Mouse (Mus musculus): Measurements from ENCODE around the gene Sdad1.
A peak's percentile ranks its signal among the peaks of the same experiment; 100 is the strongest.
"Not testable (repeated sequence)": the region's sequence is repeated elsewhere in the genome, so short reads cannot be mapped to it uniquely, and the experiment has no call there.

The Sdad1 gene

GRCm38 (mm10) chr5:92309681-92310511 lies at the start of gene Sdad1:
Gene Sdad1, minus strand, starts transcription at chr5:92310479.
- peak; percentile 92 to 93 for DNase-seq (ENCODE audit: low spot score in 2 of 2)

- DNase-seq (ENCODE audit: low spot score in 2 of 2) = no peak
Measured at GRCm38 (mm10) chr5:92358767-92359455, 48.6 kb upstream of the Sdad1 start.

DNA sequence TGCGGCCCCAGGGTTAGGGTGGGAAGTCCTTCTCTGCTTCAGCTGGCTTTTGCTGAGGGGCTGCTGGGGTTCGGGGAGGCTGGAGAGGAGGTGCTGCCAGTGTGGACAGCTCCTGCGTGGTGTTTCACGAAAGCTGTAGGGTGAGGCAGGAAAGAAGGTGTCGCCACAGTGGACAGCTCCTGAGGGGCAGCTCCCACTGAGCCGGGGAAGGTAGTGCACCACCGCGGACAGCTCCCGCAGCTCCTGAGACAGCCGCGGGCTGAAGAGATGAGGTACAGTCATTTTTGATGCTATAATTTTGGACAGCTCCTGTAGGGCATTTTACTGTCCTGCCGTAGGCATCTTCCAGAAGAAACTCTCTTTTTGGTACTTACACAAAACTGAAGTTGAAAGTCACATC lies 47.8 kb upstream of the Sdad1 start:
- DNase-seq (ENCODE audit: low spot score in 2 of 2) = no peak

DNA sequence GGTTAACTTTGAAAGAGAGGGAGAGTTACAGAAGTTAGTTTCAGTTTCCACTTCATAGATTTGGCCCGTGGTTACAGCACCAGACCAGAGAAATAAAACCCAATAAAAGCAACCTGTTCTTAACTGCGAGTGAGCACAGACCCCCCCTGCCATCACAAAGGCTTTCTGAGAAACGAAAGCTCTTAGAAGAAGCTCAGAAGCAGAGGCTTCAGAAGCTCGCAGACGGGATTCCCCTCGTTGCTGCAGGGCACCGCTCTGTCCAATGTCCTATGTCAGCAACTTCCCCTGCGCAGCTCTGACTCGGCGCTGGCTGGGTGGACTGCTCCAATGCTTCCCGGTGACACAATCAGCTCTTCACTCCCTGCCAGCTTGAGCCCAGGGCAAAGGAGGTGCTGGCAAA lies 43.2 kb upstream of the Sdad1 start:
- DNase-seq (ENCODE audit: low spot score in 2 of 2) = no peak

- not testable (repeated sequence) for DNase-seq (ENCODE audit: low spot score in 2 of 2)
Measured at GRCm38 (mm10) chr5:92352716-92353115, 42.4 kb upstream of the Sdad1 start.

DNA sequence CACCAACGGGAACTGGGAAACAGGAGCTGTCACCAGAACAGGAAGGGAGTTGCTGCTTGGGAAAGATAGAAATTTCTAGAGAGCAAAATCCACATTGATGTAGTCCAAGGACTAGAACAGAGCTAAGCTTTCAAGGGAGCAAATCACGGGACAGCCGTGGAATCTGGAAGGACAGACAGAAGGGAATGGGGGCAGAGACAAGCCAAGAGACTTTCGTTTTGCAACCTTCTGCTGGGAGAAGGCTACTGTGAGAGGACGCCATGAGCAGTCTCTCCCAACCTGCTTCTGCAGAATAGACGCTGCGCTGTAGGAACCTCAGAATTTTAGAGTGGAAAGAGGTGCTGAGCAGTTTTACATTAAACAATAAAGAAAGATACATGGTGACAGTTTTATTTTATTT lies 39.5 kb upstream of the Sdad1 start:
- no peak for DNase-seq (ENCODE audit: low spot score in 2 of 2)

DNA sequence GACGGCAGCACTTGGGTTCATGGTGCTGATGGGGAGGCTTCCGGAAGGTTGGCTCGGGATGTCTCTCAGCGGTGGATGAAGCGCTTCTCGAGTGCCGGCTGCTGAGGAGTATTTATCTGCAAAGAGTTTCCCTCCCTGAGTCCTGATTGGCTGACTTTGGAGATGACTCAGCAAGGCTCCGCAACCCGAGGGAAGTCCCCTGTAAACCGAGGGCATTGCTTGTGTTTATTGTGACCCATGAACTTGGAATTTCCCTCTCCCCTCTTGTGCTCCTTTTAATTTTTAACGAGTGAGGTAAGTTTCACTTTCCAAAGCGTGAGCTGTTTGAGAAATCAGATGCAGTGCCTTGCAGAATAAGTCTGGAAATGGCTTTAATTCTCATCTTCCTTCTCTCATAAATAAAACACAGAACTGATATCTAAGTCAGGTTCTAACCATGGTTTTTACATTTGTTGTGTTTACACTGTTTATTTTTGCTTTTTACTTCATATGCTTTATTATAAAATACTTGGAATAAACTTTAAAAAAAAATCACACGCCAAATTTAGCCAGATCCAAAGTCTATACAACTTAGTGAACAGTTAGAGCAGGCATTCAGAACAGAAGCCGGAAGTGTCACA lies 38.6 kb upstream of the Sdad1 start, which contains the start of gene Cxcl10:
Gene Cxcl10, minus strand, starts transcription at position 96 of the 620 bp plus-strand sequence.
- no peak for DNase-seq (ENCODE audit: low spot score in 2 of 2)

DNA sequence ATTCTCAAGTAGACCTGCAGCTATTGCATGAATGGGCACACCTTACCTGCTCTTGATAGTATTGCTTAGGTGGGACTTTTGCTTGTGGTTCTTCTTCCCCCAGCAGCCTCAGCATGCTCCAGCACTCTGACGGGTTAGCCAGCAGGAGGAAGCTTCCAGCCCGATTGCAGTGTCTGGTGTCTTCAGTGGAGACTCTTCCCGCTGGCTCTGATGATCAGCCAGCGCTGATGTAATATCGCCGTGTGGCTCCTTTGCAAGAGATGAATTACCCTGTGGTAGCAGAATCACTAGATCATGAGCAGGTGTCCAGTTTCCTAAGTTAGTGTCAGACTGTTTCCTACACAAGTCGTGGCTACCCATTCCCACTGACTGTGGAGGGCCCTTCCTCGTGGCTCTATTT lies 34.7 kb upstream of the Sdad1 start:
- no peak for DNase-seq (ENCODE audit: low spot score in 2 of 2)

DNA sequence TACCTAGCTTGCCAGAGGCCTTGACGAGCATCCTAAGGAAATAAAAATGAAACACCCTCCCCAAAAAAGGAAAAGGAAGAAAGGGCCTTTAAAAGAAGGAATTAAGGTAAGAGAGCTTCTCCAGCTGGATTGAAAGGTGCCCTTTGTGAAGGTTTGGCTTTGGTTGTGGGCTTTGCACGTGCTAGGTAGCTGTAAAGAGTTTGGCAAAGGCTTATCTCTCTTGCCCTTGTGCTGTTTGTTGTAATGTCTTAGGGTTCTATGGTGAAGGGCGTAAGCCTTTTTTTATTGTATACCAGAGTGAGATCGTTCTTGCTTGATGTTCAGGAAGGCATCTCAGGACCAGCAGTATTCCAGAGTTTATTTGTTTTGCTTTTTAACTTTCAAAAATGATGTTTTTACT lies 30.3 kb upstream of the Sdad1 start:
- DNase-seq (ENCODE audit: low spot score in 2 of 2) = no peak

DNA sequence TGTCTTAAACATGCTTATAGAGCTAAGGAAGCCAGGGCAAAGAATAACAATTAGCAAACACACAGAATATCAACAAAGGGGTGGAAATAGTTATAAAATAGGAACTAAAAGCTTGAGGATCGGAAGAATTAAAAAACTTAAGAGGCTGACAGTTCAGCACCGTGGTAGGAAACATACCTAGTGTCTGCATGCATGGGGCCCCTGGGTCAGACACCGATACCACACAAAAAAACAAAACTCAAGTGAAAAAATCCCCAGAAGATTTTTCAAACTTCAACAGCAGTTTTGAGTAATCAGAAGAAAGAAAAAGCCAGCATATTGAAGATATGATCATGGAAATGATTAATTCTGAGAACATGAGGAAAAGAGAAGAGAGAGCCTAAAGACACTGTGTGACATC lies 26.5 kb upstream of the Sdad1 start:
- DNase-seq (ENCODE audit: low spot score in 2 of 2) = no peak

DNA sequence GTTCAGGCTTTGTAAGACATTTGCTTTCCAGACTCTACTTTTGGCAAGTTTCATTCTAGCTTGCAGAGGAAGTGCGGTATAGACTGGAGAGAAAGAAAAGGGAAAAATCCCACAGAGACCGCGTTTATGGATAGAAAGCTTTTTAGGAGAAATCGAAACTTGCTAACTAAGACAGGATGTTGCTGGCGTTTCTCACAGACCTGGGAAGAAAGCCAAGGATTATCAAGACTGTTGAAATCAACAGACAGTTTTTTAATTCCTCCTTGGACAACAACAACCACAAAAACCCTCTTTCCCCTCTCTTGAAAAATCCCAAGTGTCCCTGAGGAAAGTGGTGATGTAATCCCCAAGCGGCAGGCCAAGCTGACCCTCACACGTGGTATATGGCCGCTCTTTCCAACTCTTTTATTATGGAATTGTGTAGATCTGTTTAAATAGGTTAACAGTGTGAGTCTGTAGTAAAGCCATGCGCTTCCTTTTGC lies 22.1 kb upstream of the Sdad1 start:
- no peak for DNase-seq (ENCODE audit: low spot score in 2 of 2)

DNA sequence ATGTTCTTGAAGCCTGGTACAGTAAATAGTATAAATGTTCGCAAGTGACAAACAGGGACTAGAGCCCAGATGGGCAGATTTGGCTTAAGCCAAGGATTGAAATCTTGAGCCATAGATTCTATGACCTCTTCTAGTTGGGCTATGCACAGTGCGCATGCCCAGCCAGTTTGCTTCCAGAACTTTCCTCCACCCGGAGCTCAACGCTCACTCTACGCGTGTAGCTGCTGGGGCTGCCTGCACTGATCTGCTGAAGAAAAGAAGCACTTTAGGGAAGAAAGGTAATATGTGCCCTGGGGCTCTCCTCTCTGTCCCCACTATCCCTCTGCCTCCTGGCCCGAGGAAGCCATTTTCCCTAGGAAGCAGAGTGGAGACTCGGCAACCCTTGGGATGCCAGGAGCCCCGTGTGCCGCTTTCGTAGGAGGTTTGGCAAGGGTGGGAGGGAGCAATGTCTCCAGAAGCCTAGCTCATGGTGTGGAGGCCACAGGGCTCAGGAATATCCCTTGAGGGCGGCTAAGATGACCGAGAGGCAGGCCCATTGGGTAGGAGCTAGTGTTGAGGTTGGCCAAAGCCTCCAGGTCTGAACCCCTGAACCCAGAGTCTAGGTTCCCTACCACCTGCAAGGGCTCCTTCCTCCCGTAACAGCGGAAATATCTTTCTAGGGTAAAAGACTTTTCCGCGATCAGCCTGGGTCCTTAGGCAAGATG lies 21.5 kb upstream of the Sdad1 start, which contains the start of gene Art3:
Gene Art3, plus strand, starts transcription at position 193 of the 704 bp plus-strand sequence.
- no peak for DNase-seq (ENCODE audit: low spot score in 2 of 2)

DNA sequence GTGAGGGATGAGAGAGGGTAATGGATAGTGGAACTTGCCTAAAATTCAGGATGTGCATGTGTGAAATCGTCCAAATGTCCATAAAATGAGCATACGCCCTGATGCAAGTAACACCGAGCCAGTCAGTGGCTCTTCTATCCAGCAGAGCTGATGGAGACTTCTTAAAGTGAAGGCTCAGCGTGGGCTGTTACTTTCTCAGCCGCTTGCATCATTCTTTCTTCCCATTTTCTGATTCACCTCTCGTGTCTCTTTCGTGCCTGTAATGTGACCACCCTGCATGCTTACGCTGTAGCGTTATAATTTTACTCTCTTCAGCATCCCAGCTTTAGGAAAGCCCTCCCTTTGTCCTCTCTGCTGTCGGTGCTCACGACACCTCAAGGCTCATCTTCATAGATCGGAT lies 20.8 kb upstream of the Sdad1 start:
- DNase-seq (ENCODE audit: low spot score in 2 of 2) = no peak

- no peak for DNase-seq (ENCODE audit: low spot score in 2 of 2)
Measured at GRCm38 (mm10) chr5:92327929-92328328, 17.6 kb upstream of the Sdad1 start, which contains the start of gene Cxcl9. Gene Cxcl9, minus strand, starts transcription at chr5:92328079.

DNA sequence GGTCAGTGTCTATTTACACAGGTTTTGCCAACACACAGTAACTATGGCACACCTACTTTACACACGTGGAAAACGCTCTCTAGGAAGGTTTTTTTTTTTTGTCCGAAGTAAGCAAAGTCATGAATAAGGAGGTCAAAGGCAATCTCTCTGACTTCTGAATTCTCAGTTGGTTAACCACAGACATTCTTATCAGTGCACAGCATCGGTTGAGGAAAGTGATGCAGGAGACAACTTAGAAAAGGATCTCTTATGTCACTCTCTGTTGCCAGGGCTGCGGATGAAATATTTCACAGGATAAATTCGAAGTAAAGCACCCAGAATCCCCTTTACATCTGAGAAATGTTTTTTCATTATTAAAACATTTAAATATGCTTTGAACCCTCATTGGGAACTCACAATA lies 17.1 kb upstream of the Sdad1 start:
- no peak for DNase-seq (ENCODE audit: low spot score in 2 of 2)

DNA sequence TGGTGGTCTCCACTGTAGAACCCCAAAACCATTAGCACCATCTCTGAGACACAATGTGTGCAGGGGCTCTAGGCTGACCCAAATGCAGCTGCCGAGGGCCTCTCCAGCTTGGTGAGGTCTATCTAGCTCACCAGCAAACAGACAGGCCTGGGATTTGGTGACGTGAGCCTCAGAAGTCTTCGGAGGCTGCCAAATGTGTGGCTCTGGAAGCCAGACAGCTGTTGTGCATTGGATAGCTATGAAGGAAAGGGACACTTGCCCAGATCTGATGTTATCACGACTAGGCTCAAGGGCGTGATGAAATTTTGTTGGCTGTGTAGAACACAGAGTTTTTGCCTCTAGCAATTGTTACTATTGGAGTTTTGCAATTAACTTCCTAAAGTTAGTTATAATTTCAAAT lies 13.0 kb upstream of the Sdad1 start:
- DNase-seq (ENCODE audit: low spot score in 2 of 2) = no peak

- DNase-seq (ENCODE audit: low spot score in 2 of 2) = no peak
Measured at GRCm38 (mm10) chr5:92322612-92323011, 12.3 kb upstream of the Sdad1 start.

DNA sequence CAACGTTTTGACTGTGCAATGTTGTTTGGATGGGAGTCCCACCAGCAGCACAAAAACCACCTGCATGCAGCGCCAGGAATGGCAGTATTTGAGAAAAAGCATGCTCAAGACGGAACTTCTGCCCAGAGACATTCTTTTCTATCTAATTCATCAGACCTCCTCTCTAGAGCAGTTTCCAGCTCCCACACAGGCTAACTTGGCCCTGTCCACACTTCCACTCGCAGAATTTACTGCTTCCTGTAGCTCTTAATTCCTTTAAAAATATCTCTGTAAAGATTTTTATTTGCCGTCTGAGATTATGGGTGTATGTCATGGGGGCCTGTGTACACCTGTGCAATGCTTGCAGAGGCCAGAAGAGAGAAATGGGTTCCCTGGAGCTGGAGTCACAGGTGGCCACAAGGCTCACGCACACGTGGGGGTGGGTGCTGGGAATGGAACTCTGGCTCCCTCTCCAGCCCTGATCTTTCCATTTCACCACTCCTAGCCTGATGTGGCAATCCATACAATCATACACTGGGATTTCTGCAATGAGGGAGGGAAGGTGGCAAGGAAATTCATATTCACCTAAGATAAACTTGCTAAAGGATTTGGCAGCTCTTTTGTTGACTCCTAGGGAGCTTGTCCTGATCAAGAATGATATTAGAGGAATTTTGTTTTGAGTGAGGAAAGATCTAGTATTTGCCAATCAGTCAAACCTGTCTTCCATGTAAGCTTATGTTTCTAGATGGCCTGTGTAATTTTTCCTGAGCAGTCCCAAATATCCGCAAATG lies 11.5 kb upstream of the Sdad1 start:
- DNase-seq (ENCODE audit: low spot score in 2 of 2) = no peak

DNA sequence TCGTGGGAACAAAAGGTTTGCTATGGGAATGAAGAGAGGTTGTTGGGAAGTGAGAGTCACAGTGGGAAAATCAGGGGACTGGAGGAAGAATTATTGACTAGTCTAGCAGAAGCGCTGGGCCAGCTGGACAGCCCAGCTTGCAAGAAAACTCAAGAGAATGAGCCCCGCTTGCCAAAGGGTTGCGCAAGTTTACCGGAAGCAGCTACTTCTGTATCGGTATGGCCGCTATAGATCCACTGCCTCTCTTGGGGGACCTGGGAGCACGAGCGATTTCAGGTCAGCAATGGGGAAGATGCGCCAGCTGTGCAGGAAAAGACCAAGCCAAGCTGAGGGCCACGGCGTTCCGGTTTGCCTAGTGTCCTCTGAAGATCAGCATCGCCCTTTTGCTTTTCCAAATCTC lies 8.3 kb upstream of the Sdad1 start:
- no peak for DNase-seq (ENCODE audit: low spot score in 2 of 2)

GRCm38 (mm10) chr5:92318119-92318518 lies 7.8 kb upstream of the Sdad1 start:
- no peak for DNase-seq (ENCODE audit: low spot score in 2 of 2)

- DNase-seq (ENCODE audit: low spot score in 2 of 2) = no peak
Measured at GRCm38 (mm10) chr5:92313776-92314175, 3.5 kb upstream of the Sdad1 start.

Measured in frontal cortex, postnatal 10 days (tissue).